Mouse (Mus musculus) E14TG2a.4 (cell line): ENCODE results near the gene Rnf168.

ENCODE experiments used
- CTCF ChIP-seq: conservative IDR thresholded peaks from 2 replicates; pipeline ENCODE4 v1.5.1; 2014; ENCODE audit warnings: low read length
- NANOG ChIP-seq: IDR thresholded peaks from 2 replicates; pipeline ENCODE4 v1.6.1; 2014; ENCODE audit warnings: borderline replicate concordance, low read length, mixed read lengths
- POU5F1 ChIP-seq: IDR thresholded peaks from 2 replicates; pipeline ENCODE4 v1.6.1; 2014; ENCODE audit warnings: low read length, borderline replicate concordance

DNA sequence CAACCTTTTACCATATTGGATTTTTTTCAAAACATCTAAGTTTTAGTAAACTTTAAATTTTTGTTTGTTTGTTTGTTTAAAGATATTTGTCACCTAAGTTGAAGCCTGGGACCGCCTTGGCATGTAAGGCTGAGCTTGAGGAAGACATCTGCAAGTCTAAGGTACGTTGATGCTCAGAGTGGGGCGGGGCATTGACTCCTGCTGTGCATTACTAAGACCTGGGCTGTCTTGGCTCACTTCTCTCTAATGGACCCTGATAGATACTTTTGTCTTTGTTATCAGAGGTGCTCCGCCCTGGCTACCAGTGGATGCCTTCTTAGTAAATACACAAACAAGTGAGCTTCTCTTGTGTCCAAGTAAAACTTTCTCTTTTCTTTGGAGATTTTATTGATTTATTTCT, 14.6 kb downstream of the Rnf168 start:
- TF ChIP-seq CTCF (no peak), POU5F1 (no peak), NANOG (peak; percentile 94)
